Mouse (Mus musculus): ENCODE results near the gene Heatr5a.

GRCm38 (mm10) chr12:51939848-51940247, 31.3 kb downstream of the Heatr5a start:
- TF ChIP-seq CTCF (IDR thresholded peaks at IDR 0.05; ENCODE audit: low read depth): no peak
- TF ChIP-seq EP300 (optimal IDR thresholded peaks at IDR 0.05): no peak
